Mouse (Mus musculus) thymus, postnatal 14 days (tissue): Measurements from ENCODE around the gene Zfp663.

Experiments
- DNase-seq: peaks from one replicate; pipeline ENCODE4 v3.0.0; 2021

Gene Zfp663

DNA sequence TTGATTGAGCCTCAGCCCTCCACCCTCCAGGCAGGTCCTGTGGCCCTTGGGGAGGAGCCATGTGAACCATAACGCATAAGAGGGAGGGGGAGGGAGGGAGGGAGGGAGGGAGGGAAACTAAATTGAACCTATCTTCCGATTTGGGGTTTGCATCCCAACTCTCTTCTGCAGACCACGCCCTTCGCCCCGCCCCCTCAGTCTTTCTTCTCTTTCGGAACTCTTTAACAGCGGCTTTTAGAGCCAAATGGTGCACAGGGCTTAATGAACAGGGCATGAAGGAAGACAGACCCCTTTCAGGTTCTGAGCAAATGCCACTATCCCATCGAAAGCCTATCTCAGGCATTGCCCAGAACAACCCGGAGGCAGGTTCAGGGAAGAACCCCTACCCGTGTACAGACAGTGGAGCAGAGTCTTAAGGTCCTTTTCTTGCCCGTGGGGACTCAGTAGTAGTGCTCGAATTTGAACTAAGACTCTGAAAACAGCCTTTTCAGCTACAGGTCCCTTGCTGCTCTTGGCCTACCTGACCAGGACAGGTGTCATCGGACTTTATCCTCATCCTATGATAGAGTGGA, 575 bp downstream of the Zfp663 start:
- DNase-seq, result peak; percentile 27

DNA sequence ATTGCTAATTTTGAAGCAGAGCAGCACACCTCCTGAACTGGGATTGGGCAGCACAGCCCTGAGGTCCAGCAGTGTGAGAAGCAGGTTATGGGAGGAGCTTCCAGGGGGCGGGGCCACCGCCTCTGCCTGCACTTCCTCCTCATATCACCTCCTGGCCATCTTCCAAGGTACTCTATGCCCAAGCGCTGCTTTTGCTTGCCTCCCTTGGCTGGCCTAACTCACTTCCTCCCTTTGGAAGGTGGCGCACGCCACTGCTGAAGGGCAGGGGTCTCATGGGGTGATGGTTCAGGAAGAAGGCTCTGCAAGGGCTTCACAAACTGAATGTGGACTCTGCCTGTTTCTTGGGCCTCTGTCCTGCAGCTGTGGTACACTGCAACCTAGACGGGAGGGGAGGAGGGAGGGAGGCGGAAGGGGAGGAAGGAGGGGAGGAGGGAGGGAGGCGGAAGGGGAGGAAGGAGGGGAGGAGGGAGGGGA, 1.4 kb downstream of the Zfp663 start:
- peak; percentile 11 for DNase-seq

DNA sequence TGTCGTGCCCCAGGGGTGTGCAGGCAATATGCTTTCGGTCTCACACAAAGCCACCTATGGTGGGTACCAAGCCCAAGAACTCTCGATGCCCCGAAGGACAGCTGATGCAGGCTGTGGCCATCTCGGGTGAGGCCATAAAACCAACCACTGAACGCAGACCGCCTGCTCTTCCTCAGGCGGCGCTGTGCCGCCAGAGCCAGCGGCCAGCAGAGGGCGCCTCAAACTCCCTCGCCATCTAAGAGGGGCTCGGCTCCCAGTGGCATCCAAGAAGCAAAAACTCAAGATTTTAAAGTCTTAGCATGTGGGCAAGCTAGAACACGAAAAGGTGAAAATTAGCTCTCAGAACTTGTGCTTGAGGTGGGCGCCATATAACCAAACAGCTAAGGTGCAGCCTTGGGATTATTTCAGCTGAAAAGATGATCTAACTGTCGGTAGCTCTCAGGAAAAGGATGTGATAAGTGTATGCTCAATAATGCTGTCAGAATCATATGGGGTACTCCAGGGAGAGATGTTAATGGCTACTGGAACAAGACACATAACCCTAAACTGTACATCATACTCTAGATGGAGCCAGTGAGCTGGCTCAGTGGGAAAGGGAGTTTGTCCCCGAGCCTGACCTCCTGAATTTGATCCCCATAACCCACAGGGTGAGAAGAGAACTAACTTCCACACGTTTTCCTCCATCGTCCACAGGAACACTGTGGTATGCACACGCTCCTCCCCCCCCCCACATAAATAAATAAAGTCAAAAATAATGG, 4.0 kb downstream of the Zfp663 start:
- peak; percentile 58 for DNase-seq

DNA sequence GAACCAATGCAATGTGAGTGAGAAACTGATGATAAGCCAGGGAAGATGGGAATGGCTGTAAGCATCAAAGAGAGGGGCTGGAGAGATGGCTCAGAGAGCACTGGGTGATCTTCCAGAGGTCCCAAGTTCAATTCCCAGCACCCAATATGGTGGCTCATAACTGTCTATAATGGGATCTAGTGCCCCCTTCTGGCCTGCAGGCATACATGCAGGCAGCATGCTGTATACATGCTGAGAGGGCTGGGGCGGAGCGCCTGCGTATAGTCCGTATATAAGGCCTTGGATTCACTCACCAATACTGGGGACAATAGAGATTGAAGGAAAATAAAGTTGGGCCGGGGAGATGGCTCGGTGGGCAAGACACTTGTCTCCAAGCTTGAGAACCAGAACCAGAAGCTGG, 5.2 kb downstream of the Zfp663 start:
- no peak for DNase-seq

- DNase-seq, result peak; percentile 56
Observed at GRCm38 (mm10) chr2:165360861-165361260, 7.7 kb downstream of the Zfp663 start.

GRCm38 (mm10) chr2:165351828-165352513, 16.6 kb downstream of the Zfp663 start:
- DNase-seq, result no peak

DNA sequence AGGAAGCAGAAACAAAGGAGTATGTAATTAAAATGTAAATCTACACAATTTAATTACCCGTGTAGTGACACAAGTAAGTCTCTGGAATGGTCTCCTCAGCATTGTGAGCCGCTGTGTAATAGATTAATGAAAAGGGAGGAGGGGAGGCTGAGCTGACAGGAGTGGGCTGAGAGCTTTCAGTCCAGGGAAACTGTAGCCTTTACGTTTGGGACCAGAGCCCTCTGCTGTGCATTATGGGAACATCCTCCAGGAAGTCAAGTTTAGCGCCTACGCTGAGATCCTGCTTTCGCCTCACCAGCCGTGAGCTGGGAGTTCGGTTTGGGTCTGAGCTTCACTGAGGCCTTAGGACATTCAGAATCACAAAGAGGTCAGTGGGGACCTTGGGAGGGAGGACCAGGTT, 19.1 kb downstream of the Zfp663 start:
- no peak for DNase-seq

DNA sequence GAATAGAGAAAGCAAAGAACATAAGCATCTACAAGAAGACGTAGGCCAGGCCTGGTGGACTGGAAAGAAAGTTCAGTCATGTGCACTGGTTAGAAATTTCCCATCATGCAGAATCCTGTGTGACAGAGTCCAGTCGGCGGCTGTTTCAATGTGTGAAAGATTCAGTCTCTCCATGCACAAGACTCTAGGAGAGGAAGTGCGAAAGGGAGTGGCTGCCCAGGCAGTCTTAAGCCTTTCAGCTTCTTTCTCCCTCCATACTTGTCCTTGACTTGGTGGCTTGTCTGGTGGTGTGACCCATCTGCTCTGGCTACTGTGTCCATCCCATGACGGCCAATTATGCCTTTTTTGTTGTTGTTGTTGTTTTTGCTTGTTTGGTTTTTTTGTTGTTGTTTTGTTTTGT, 22.3 kb downstream of the Zfp663 start:
- DNase-seq, result no peak

- DNase-seq, result peak; percentile 29
Observed at GRCm38 (mm10) chr2:165337191-165337590, 31.3 kb downstream of the Zfp663 start.

DNA sequence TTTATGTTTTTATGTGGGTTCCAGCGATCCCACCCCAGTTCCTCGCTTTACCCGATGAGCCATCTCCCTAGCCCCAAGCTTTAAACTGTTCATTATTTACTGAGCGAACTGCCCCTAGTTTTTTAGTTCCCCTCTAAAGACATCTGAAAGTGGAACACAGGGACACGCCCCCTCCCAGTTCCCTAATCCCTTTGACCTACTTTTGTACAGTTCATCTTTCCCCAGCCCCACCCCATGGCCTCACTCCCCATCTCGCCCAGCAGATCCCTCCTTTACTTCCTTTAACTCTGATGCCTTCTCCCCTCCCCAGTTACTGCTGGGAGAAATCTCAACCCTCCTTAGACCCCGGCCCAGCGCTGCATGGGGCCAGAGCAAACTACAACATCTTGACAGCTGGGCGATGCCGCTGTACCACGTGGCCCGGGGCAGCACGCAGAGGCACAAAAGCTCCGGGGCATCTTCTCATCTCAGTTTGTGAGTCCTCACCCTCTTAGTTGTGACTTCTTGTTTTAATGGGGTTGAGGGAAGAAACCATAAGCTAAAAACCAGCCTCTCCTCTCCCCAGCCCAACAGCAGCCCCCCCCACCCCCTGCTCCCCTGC, 35.8 kb downstream of the Zfp663 start:
- no peak for DNase-seq

DNA sequence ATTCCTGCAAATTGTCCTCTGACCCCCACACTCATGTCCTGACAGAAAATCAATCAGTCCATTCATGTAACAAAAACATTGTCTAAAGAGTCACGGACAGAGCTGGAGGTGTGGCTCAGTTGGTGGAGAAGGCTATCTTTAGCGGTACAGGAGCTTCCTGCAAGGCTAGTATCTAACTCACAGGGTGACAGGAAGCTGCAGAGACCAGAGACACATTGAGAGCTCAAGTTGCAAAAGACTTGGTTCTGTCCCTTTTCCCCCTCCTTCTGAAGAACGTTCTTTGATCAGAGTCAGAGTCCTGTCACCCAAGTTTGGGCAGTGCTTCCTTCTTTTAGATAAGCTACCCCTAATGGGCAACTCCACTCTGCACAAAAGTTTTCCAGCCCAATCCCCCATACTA, 38.8 kb downstream of the Zfp663 start:
- no peak for DNase-seq

- DNase-seq, result no peak
Observed at GRCm38 (mm10) chr2:165328746-165329145, 39.8 kb downstream of the Zfp663 start.

DNA sequence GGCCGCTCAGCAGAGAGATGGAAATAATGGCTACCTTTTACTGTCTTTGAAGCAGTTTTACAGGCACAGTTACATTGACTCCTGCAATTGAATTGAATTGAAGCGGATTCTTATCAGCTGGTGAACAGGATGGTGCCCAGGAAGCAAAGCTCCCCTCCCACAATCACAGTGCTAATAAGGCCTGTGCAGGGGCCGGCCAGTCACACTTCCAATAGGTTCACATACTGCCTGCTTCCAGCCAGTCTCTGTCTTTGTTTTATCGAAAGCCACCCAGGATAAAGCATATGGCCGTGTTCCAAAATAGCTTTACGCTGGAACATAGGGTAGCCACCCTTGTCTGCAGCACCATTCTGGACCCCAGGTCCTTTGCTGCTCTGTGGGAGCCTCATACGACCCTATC, 41.1 kb downstream of the Zfp663 start:
- DNase-seq, result no peak

DNA sequence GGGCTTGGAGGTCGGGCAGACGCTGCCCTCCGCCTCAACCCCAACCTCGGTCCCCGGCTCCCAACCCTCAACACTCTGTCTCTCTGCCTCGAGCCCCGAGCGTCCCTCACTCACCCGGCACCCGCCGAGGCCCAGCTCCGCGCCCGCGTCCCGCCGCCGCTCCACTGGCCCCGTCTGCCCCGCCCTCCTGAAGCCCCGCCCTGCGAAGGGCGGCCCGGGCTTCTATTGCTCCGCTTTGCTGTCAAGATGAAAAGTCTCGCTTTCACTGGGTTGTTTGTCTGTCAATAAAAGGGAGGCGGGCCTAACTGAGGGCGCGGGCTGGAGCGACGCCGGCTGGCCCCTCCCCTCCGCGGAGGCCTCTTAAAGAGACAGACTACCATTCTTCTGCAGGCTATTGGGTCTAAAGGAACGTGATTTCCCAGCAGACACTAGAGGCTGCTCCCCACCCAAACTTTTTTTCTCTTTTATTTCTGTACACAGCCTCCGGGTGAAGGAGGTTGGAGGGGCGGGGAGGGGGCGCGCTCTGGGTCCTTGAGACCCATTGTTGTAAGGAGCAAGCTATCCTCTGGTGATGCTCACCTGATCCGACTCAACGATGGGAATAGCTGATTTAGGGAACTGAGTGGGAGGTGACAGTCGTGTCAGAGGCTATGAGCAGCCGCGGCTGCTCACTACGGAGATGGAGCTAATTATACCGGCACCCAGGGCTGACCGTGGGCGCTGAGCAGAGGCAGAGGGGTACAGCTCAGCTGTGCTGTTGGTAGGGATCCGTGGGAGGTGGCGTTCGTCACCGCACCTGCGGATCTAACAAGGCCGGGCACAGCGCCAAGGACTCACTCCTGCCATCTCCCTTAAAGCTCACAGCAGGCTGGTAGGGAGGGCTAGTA, 42.0 kb downstream of the Zfp663 start, which contains the start of gene Elmo2:
TSS of gene Elmo2 (minus strand) at position 176 of the 887 bp plus-strand sequence.
- peak; percentile 99 for DNase-seq

- no peak for DNase-seq
Observed at GRCm38 (mm10) chr2:165325521-165326303, 42.8 kb downstream of the Zfp663 start.

GRCm38 (mm10) chr2:165323928-165324327, 44.6 kb downstream of the Zfp663 start:
- no peak for DNase-seq

- no peak for DNase-seq
Observed at GRCm38 (mm10) chr2:165323484-165323883, 45.0 kb downstream of the Zfp663 start.

DNA sequence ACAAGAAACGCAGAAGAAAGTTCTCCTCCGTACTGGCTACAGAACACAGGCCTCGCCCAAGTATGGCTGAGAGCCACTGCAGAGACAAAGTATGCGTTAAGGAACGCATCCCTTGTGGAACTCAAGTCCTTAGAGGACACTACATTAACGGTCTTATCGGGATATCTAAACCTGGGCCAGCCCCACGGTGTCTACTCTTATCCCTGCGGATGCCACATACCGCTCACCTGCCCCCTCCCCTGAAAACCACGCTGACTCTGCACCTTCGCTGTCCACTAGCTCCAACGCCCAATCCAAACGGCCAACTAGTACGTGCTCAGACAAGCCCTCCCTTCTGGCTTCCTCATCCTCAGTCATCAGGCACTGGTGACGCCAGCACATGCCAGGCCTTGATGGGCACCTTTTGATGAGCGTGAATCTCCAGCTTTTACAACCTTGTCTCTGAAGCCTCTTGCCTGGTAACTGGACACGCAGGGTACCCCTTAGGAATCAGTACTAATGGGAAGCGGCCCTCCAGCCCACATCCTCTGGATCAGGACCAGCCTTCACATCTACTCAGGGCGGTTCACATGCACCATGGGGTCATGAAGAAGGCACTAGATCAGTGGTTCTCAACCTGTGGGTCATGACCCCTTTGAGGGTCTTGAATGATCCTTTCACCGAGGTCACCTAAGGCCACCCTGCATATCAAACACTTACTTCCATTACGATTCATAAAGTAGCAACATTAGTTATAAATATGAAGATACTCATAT, 46.4 kb downstream of the Zfp663 start:
- DNase-seq, result no peak

GRCm38 (mm10) chr2:165321381-165321888, 47.1 kb downstream of the Zfp663 start:
- DNase-seq, result peak; percentile 38

DNA sequence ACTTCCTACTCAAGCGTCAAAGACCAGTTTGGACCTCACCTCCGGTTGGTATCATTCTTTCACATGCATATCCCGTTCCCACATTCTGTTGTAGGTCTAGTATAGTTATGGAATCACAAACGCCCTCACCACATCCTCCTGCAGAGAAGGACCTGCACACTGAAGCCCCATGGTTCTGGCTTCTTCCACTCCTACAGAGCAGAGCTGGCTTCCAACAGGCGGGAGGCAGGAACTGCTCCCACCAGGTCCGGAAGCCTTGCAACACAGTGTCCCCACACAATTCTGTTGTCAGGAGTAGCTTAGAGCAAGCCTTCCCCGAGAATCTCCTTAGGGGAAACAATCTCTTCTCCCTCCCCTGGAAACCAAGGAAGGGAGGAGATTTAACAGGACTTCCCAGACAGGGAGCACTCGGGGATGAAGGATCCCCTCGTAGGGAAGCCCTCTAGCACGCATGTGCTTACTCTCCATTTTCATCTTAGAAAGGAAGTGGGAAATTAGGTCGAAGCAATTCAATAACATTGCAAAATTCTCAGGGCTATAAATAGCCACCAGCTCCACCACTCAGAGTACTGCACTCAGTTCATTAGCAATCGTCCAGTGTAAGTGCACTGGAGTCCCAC, 47.9 kb downstream of the Zfp663 start:
- DNase-seq, result no peak
